Mouse (Mus musculus): ENCODE data around the gene Nrip2. TPM values are rescaled to one million over a fixed set of nuclear protein-coding genes. Genes with fewer than 3 reads are reported as not detected.
A peak's percentile ranks its signal among the peaks of the same experiment; 100 is the strongest.

Nrip2 gene
- polyA plus RNA-seq, 1 experiment from 2014 or later = 12.4 TPM

- WGBS = 27% methylated on average over 15 of the region's 21 CpGs
- Histone ChIP-seq H3K4me3 (replicated peaks) (peak overlapping the region; percentile 40), H3K27ac (replicated peaks) (peak overlapping the region; percentile 81), H3K4me2 (peak overlapping the region; percentile 59), H3K9ac (replicated peaks) (peak overlapping the region; percentile 49), H3K36me3 (no peaks in the 10 kb centered on the region), H3K9me3 (replicated peaks) (no peaks in the 10 kb centered on the region), H3K4me1 (peaks cover 33% of the 10 kb centered on the region), H3K27me3 (replicated peaks) (no peaks in the 10 kb centered on the region)
- peak; percentile 90 for ATAC-seq (ENCODE audit: low FRiP score)
Measured at GRCm38 (mm10) chr6:128399421-128400185, 507 bp downstream of the Nrip2 start.

GRCm38 (mm10) chr6:128404708-128405107, 5.6 kb downstream of the Nrip2 start:
- no peak overlapping the region for H3K4me2 ChIP-seq
- ATAC-seq (ENCODE audit: low FRiP score) = no peak
- H3K9me3 ChIP-seq (replicated peaks) = no peaks in the 10 kb centered on the region
- H3K27me3 ChIP-seq (replicated peaks) = no peaks in the 10 kb centered on the region
- H3K36me3 ChIP-seq = peaks cover 37% of the 10 kb centered on the region
- no peak overlapping the region for H3K27ac ChIP-seq (replicated peaks)
- no peak overlapping the region for H3K9ac ChIP-seq (replicated peaks)
- no peak overlapping the region for H3K4me3 ChIP-seq (replicated peaks)
- WGBS = 59% methylated on average over 5 of the region's 5 CpGs
- H3K4me1 ChIP-seq = peaks cover 27% of the 10 kb centered on the region

- Histone ChIP-seq H3K27ac (replicated peaks) (no peak overlapping the region), H3K4me3 (replicated peaks) (no peak overlapping the region), H3K9me3 (replicated peaks) (no peaks in the 10 kb centered on the region), H3K4me1 (no peaks in the 10 kb centered on the region), H3K4me2 (no peak overlapping the region), H3K36me3 (peaks cover 73% of the 10 kb centered on the region), H3K27me3 (replicated peaks) (no peaks in the 10 kb centered on the region), H3K9ac (replicated peaks) (no peak overlapping the region)
- ATAC-seq (ENCODE audit: low FRiP score) = no peak
- 85% methylated on average over 7 of the region's 7 CpGs for WGBS
Measured at GRCm38 (mm10) chr6:128408544-128409125, 9.5 kb downstream of the Nrip2 start.

GRCm38 (mm10) chr6:128410305-128410704, 11.2 kb downstream of the Nrip2 start:
- ATAC-seq (ENCODE audit: low FRiP score) = no peak
- peaks cover 82% of the 10 kb centered on the region for H3K36me3 ChIP-seq
- H3K9me3 ChIP-seq (replicated peaks) = no peaks in the 10 kb centered on the region
- H3K27ac ChIP-seq (replicated peaks) = no peak overlapping the region
- 97% methylated on average over 13 of the region's 13 CpGs for WGBS
- no peak overlapping the region for H3K4me3 ChIP-seq (replicated peaks)
- no peaks in the 10 kb centered on the region for H3K4me1 ChIP-seq
- no peaks in the 10 kb centered on the region for H3K27me3 ChIP-seq (replicated peaks)
- H3K4me2 ChIP-seq = no peak overlapping the region
- no peak overlapping the region for H3K9ac ChIP-seq (replicated peaks)

GRCm38 (mm10) chr6:128411115-128411514, 12.0 kb downstream of the Nrip2 start:
- Histone ChIP-seq H3K9ac (replicated peaks) (no peak overlapping the region), H3K27ac (replicated peaks) (no peak overlapping the region), H3K4me3 (replicated peaks) (no peak overlapping the region), H3K4me2 (no peak overlapping the region), H3K9me3 (replicated peaks) (no peaks in the 10 kb centered on the region), H3K36me3 (peaks cover 81% of the 10 kb centered on the region), H3K4me1 (no peaks in the 10 kb centered on the region), H3K27me3 (replicated peaks) (no peaks in the 10 kb centered on the region)
- WGBS = 20% methylated on average over 3 of the region's 3 CpGs
- peak; percentile 30 for ATAC-seq (ENCODE audit: low FRiP score)

GRCm38 (mm10) chr6:128416169-128416568, 17.1 kb downstream of the Nrip2 start:
- H3K9me3 ChIP-seq (replicated peaks) = no peaks in the 10 kb centered on the region

GRCm38 (mm10) chr6:128418076-128418475, 19.0 kb downstream of the Nrip2 start:
- 88% methylated on average over 1 of the region's 1 CpGs for WGBS

More at GRCm38 (mm10) chr6:128416169-128416568, 17.1 kb downstream of the Nrip2 start:
- 0 out of 2 replicates have a peak, but pooled peaks cover 7% of the 10 kb centered on the region for H3K4me1 ChIP-seq
- H3K9ac ChIP-seq (replicated peaks) = no peak overlapping the region
- no peak overlapping the region for H3K4me3 ChIP-seq (replicated peaks)
- peaks cover 32% of the 10 kb centered on the region for H3K36me3 ChIP-seq
- no peak overlapping the region for H3K4me2 ChIP-seq
- no peak overlapping the region for H3K27ac ChIP-seq (replicated peaks)
- H3K27me3 ChIP-seq (replicated peaks) = no peaks in the 10 kb centered on the region
- ATAC-seq (ENCODE audit: low FRiP score) = no peak
- 95% methylated on average over 5 of the region's 5 CpGs for WGBS

GRCm38 (mm10) chr6:128421036-128421435, 21.9 kb downstream of the Nrip2 start:
- Histone ChIP-seq H3K9me3 (replicated peaks) (no peaks in the 10 kb centered on the region), H3K4me1 (peaks cover 12% of the 10 kb centered on the region; the same call in 1 of the 2 replicates), H3K27ac (replicated peaks) (no peak overlapping the region), H3K9ac (replicated peaks) (no peak overlapping the region), H3K4me2 (no peak overlapping the region), H3K27me3 (replicated peaks) (no peaks in the 10 kb centered on the region), H3K4me3 (replicated peaks) (no peak overlapping the region), H3K36me3 (no peaks in the 10 kb centered on the region)
- WGBS = 83% methylated on average over 2 of the region's 2 CpGs
- ATAC-seq (ENCODE audit: low FRiP score) = no peak

More at GRCm38 (mm10) chr6:128418076-128418475, 19.0 kb downstream of the Nrip2 start:
- Histone ChIP-seq H3K27me3 (replicated peaks) (no peaks in the 10 kb centered on the region), H3K9ac (replicated peaks) (no peak overlapping the region), H3K36me3 (peaks cover 13% of the 10 kb centered on the region), H3K4me3 (replicated peaks) (no peak overlapping the region), H3K4me2 (no peak overlapping the region), H3K4me1 (0 out of 2 replicates have a peak, but pooled peaks cover 9% of the 10 kb centered on the region), H3K27ac (replicated peaks) (no peak overlapping the region), H3K9me3 (replicated peaks) (no peaks in the 10 kb centered on the region)
- ATAC-seq (ENCODE audit: low FRiP score) = no peak

GRCm38 (mm10) chr6:128421480-128421879, 22.4 kb downstream of the Nrip2 start:
- Histone ChIP-seq H3K4me1 (peaks cover 12% of the 10 kb centered on the region; the same call in 1 of the 2 replicates), H3K9me3 (replicated peaks) (no peaks in the 10 kb centered on the region), H3K36me3 (no peaks in the 10 kb centered on the region), H3K4me2 (no peak overlapping the region), H3K9ac (replicated peaks) (no peak overlapping the region), H3K4me3 (replicated peaks) (no peak overlapping the region), H3K27ac (replicated peaks) (no peak overlapping the region), H3K27me3 (replicated peaks) (no peaks in the 10 kb centered on the region)
- WGBS = 85% methylated on average over 3 of the region's 3 CpGs
- no peak for ATAC-seq (ENCODE audit: low FRiP score)

- no peaks in the 10 kb centered on the region for H3K27me3 ChIP-seq (replicated peaks)
- ATAC-seq (ENCODE audit: low FRiP score) = peak; percentile 72
- H3K36me3 ChIP-seq = peaks cover 10% of the 10 kb centered on the region
- peak overlapping the region; percentile 100 for H3K27ac ChIP-seq (replicated peaks)
- peak overlapping the region; percentile 64 for H3K4me2 ChIP-seq
- H3K4me3 ChIP-seq (replicated peaks) = peak overlapping the region; percentile 63
- 44% methylated on average over 15 of the region's 16 CpGs for WGBS
- H3K4me1 ChIP-seq = peaks cover 6% of the 10 kb centered on the region; the same call in 1 of the 2 replicates
- H3K9me3 ChIP-seq (replicated peaks) = no peaks in the 10 kb centered on the region
- peak overlapping the region; percentile 76 for H3K9ac ChIP-seq (replicated peaks)
Measured at GRCm38 (mm10) chr6:128423496-128424268, 24.6 kb downstream of the Nrip2 start.

- Histone ChIP-seq H3K9ac (replicated peaks) (peak within 1 kb of the TSS; percentile 76), H3K27me3 (replicated peaks) (no peaks in the 10 kb centered on the region), H3K27ac (replicated peaks) (peak within 1 kb of the TSS; percentile 100), H3K36me3 (peaks cover 18% of the 10 kb centered on the region), H3K4me3 (replicated peaks) (peak within 1 kb of the TSS; percentile 63), H3K4me1 (peaks cover 6% of the 10 kb centered on the region; the same call in 1 of the 2 replicates), H3K4me2 (peak within 1 kb of the TSS; percentile 64), H3K9me3 (replicated peaks) (no peaks in the 10 kb centered on the region)
- ATAC-seq (ENCODE audit: low FRiP score) = peak; percentile 96
- WGBS = under 1% methylated on average over 42 of the region's 42 CpGs
Measured at GRCm38 (mm10) chr6:128424269-128425019, 25.3 kb downstream of the Nrip2 start, which contains the start of gene Itfg2. TSS of gene Itfg2 (minus strand) at chr6:128424931.

Measured in neural tube, embryonic 15.5 days (tissue).